Mouse (Mus musculus) embryo, embryonic 10.5 days (tissue): ENCODE results near the gene Cyth4.
A peak's percentile ranks its signal among the peaks of the same experiment; 100 is the strongest.

Experiments used
- DNase-seq: peaks from one replicate; pipeline ENCODE4 v3.0.0-alpha.2; 2015; ENCODE audit warnings: low spot score

Gene Cyth4

GRCm38 (mm10) chr15:78587050-78587994 lies 9.5 kb upstream of the Cyth4 start:
- peak; percentile 90 for DNase-seq

GRCm38 (mm10) chr15:78588049-78588448 lies 8.8 kb upstream of the Cyth4 start:
- no peak for DNase-seq

GRCm38 (mm10) chr15:78588900-78589299 lies 7.9 kb upstream of the Cyth4 start:
- DNase-seq, result no peak

GRCm38 (mm10) chr15:78589936-78590335 lies 6.9 kb upstream of the Cyth4 start:
- no peak for DNase-seq

DNA sequence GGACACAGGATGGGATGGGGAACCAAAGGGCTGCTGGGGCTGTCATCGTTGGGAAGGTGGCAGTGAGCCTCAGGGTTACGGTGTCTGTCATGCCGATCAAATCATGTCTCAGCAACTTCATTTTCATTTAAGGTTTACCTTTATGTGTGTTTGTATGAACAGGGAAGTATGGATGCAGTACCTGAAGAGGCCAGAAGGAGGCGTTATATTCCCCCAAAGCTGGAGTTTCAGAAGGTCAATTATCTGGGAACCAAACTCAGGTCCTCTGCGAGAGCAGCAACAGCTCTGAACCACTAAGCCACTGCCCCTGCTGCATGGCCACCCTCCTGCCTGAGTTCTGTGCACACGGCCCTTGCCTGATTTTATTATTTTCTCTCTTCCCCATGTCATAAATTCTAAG lies 6.1 kb upstream of the Cyth4 start:
- DNase-seq, result no peak

- DNase-seq, result no peak
These were observed 5.0 kb upstream of the Cyth4 start for GRCm38 (mm10) chr15:78591680-78592451.

GRCm38 (mm10) chr15:78592452-78592968 lies 4.3 kb upstream of the Cyth4 start:
- DNase-seq, result no peak

DNA sequence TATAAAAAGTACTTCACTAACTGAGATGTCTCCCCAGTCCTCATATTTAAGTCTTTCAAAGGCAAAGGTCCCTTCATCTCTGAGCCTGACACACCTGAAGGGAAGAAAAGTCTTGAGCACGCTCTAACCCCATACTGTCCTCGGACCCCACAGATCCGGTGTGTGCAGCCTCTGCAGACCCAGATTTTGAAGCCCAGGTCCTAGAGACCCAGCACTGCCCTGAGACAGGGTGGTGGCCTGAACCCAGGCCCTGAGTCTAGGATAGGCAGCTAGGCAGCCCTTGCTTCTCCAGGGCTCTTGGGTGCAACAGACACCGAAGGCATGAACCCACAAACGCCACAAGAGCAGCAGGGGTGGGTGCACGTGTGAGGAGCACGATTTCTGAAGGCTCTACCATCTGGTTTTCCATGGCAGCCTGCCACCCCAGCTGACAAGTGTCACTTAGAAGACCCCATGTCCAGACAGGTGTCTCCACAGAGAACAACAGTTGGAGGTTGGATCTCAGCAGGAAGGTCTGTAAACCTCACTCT lies 2.9 kb upstream of the Cyth4 start:
- DNase-seq, result no peak

DNA sequence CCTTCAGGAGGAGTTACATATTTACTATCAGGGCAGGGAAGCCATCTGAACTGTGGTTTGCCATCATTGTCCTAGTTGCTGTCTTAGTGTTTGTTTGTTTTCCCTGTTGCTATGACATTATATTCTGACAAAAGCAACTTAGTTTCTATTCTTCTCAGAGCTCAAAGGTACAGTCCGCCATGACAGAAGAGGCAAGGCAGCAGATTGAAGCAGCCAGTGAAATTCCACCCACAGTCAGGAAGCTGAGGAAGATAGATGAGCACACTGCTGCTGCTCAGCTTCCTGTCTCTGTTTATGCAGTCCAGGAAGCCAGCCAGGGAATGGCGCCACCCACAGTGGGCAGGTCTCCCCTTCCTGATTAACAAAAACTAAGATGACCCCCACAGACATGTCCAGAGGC lies 2.0 kb upstream of the Cyth4 start:
- DNase-seq, result no peak

DNA sequence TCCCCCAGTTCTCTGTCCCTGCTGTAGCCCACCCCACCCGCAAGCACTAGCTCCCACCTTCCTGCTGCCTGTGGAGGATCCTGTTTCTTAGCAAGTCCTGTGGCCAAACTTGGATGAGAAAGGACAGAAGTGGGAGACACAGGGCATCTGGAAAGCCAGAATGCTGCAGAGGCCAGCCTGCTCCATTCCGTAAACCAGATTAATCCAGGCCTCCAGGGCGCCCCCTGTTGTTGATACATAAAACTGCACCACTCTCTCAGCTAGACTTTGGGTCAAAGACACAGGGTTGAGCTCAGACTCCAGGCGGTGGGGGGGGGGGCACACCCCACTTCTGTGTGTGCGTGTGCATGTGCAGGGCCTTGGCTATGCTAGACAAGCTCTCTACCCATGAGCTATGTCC lies 1.4 kb upstream of the Cyth4 start:
- no peak for DNase-seq

DNA sequence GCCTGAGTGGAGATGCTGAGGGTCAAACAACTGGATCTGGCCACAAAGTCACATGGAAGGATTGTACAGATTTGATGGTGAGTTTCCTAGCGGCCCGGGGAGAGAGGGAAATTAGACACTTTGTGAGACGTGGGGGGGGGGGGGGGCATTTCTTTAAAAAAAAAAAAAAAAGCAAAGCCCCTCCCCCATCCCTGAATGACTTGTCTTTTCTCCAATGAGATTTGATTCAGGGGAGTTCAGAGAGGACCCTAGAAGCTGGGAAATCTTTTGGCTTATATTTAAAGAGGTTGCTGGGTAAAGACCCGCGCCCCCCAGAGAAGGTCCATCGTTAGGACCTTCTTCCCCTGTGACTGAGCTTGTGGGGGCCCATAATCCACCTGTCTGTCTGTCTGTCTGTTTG lies 343 bp upstream of the Cyth4 start:
- DNase-seq, result no peak

GRCm38 (mm10) chr15:78597729-78598128 lies 882 bp downstream of the Cyth4 start:
- no peak for DNase-seq

- DNase-seq, result no peak
These were observed 2.3 kb downstream of the Cyth4 start for GRCm38 (mm10) chr15:78599124-78599523.

- DNase-seq, result no peak
These were observed 2.8 kb downstream of the Cyth4 start for GRCm38 (mm10) chr15:78599529-78600193.

- no peak for DNase-seq
These were observed 4.3 kb downstream of the Cyth4 start for GRCm38 (mm10) chr15:78601180-78601579.

GRCm38 (mm10) chr15:78604255-78604654 lies 7.4 kb downstream of the Cyth4 start:
- DNase-seq, result no peak

GRCm38 (mm10) chr15:78605371-78605791 lies 8.5 kb downstream of the Cyth4 start:
- no peak for DNase-seq

DNA sequence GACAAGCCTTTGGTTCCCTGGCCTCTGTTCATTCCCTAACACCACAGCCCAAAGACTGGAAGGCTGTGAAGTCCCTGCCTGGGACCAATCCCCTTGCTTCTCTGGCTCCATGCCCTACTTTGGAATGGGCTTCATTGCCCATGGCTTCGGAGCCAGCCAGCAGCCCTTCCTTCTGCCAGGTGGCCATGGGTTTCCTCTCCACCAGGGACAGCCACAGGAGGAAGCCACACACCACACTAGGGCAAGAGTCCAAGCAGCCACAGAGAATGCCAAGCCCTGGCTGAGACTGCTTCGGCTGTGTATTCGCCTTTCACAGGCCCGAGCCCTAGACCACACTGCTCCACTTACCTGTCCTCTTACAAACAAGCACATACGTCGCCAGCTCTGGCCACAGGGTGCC lies 9.2 kb downstream of the Cyth4 start:
- DNase-seq, result no peak

- DNase-seq, result no peak
These were observed 10.6 kb downstream of the Cyth4 start for GRCm38 (mm10) chr15:78607463-78607862.

GRCm38 (mm10) chr15:78610705-78611462 lies 14.0 kb downstream of the Cyth4 start:
- no peak for DNase-seq

DNA sequence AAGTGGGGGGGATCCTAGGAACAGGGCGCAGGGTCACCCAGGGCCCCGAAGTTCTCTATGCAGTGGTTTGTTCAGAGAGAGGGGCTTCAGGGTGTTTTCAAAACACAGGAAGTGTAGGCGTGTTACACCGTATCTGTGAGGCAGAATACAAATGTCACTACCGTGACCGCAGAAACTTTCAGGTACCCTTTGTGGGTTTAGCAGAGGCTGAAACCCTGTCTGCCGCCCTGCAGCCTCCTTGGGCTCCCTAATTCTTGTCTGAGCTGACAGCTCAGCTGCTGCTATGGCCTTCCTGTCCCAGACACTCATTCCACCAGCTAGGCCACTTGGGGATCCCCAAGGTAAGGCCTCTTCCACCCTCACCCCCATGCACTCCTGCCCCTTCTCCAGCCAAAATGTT lies 17.7 kb downstream of the Cyth4 start:
- no peak for DNase-seq
